Mouse (Mus musculus) left cerebral cortex, postnatal 14 days (tissue): ENCODE measurements at regions not wholly inside any gene's neighbourhood (a gene's known extent, or its start where the extent isn't known, plus 50 kb on each side); places are given as distances from the start of the nearest gene placed in this dataset.

Source experiments
- microRNA-seq, 2 experiments: library from miRNA; unstranded; fragments of <30 nt; microRNA quantifications; one replicate each; pipeline ENCODE4 v1.2.0; 2022

Small RNA genes lying in the stretch of these regions (microRNA-seq; reads per million reads assigned to microRNA genes)
- 0 reads per million in 2 experiments for gene Gm24933
